In genomic region chr16:44492151-44492550, GRCm38 (mm10) we compare ENCODE assay signal across 21 mouse cellular contexts.
DNase-seq lines count a peak whose midpoint lies in the region; ATAC-seq lines count a peak whose summit lies in the region.
"Had no signal": no experiment of that assay in that cellular context is flagged by ENCODE, and none has a peak within 500 bp of the region (broad histone marks: within the 10 kb centered on the region; RNA-seq: fewer than 3 reads in every experiment).

No protein-coding gene starts in this region.

- 91% methylated on average over 6 of the region's 6 CpGs for WGBS in intestine, embryonic 14.5 days
- 92% methylated on average over 6 of the region's 6 CpGs for WGBS in intestine, embryonic 16.5 days

- no peak overlapping the region for H3K4me2 ChIP-seq in intestine, embryonic 14.5 days (ENCODE audit: low read length)
- H3K4me2 ChIP-seq in intestine, embryonic 16.5 days (ENCODE audit: low read depth, low read length), result no peak overlapping the region
- H3K4me2 ChIP-seq: embryonic facial prominence, embryonic 13.5 days; heart, embryonic 13.5 days; hindbrain, embryonic 15.5 days had no signal

- no peak for ATAC-seq in intestine, embryonic 14.5 days (replicated peaks; ENCODE audit: low FRiP score, low TSS enrichment, low read depth)
- no peak for ATAC-seq in intestine, embryonic 16.5 days
- ATAC-seq: activated CD4-positive, CD25-positive, alpha-beta regulatory T cell, adult 4 months; forebrain, embryonic 14.5 days; intestine, postnatal 0 days had no signal

- no peak overlapping the region for H3K4me3 ChIP-seq in intestine, embryonic 14.5 days (ENCODE audit: low read depth, low read length)
- no peak overlapping the region for H3K4me3 ChIP-seq in intestine, embryonic 16.5 days (ENCODE audit: low read length)
- H3K4me3 ChIP-seq: embryonic facial prominence, embryonic 13.5 days; forebrain, embryonic 10.5 days; heart, embryonic 13.5 days; hindbrain, embryonic 15.5 days had no signal

- no peak overlapping the region for H3K9ac ChIP-seq in intestine, embryonic 14.5 days (ENCODE audit: low read length)
- no peak overlapping the region for H3K9ac ChIP-seq in intestine, embryonic 16.5 days (ENCODE audit: low read depth, low read length)
- H3K9ac ChIP-seq: embryonic facial prominence, embryonic 13.5 days; heart, embryonic 13.5 days; hindbrain, embryonic 15.5 days had no signal

- peak; percentile 12 for DNase-seq in cerebellum, adult 9-10 months
- no peak for DNase-seq in cerebellum, adult 11 months
- DNase-seq in cerebellum, postnatal 25 days, result peak; percentile 10 to 14
- no peak for DNase-seq in cerebellum, adult 11-12 months
- peak; percentile 70 for DNase-seq in heart, adult 11 months
- DNase-seq in heart, adult 8-10 months (ENCODE audit: low spot score), result no peak
- DNase-seq in intestine, embryonic 14.5 days (ENCODE audit: low spot score), result peak; percentile 24
- DNase-seq: adrenal gland, adult 8-10 months; adrenal gland, postnatal 25 days; gastrocnemius, postnatal 25 days; heart, postnatal 14 days; heart, postnatal 4 days; kidney, adult 2 months had no signal

- peaks cover 75% of the 10 kb centered on the region for H3K36me3 ChIP-seq in intestine, embryonic 14.5 days (ENCODE audit: control insufficient read depth, insufficient read depth, low read length)
- no peaks in the 10 kb centered on the region for H3K36me3 ChIP-seq in intestine, embryonic 16.5 days (ENCODE audit: control insufficient read depth, insufficient read depth, low read length)

- H3K27ac ChIP-seq in intestine, embryonic 14.5 days (ENCODE audit: low read depth), result no peak overlapping the region
- H3K27ac ChIP-seq in intestine, embryonic 16.5 days (ENCODE audit: low read length), result no peak overlapping the region
- H3K27ac ChIP-seq: heart, embryonic 13.5 days; hindbrain, embryonic 15.5 days had no signal

- peaks cover 10% of the 10 kb centered on the region; the same call in 1 of the 2 replicates for H3K4me1 ChIP-seq in intestine, embryonic 14.5 days (replicated peaks; ENCODE audit: control insufficient read depth, insufficient read depth, low read length)
- no peaks in the 10 kb centered on the region for H3K4me1 ChIP-seq in intestine, embryonic 16.5 days (ENCODE audit: control insufficient read depth, insufficient read depth, low read length)

- no peaks in the 10 kb centered on the region for H3K9me3 ChIP-seq in intestine, embryonic 14.5 days (ENCODE audit: control insufficient read depth, low read length)
- H3K9me3 ChIP-seq in intestine, embryonic 16.5 days (ENCODE audit: control insufficient read depth, low read length), result no peaks in the 10 kb centered on the region
- H3K9me3 ChIP-seq: embryonic facial prominence, embryonic 13.5 days; forebrain, embryonic 10.5 days; heart, embryonic 13.5 days; hindbrain, embryonic 15.5 days had no signal

- H3K27me3 ChIP-seq in intestine, embryonic 14.5 days (replicated peaks; ENCODE audit: control insufficient read depth, insufficient read depth, low read length), result no peaks in the 10 kb centered on the region
- no peaks in the 10 kb centered on the region for H3K27me3 ChIP-seq in intestine, embryonic 16.5 days (replicated peaks; ENCODE audit: control insufficient read depth, insufficient read depth, low read length)
- H3K27me3 ChIP-seq: embryonic facial prominence, embryonic 13.5 days; heart, embryonic 13.5 days; hindbrain, embryonic 15.5 days had no signal

Comparison
In these comparisons a context has a peak if more than half of its experiments do, and no peak if none do; other contexts are left out.
1. DNase-seq: peak in cerebellum, adult 9-10 months (single experiment), cerebellum, postnatal 25 days (2 of 2), heart, adult 11 months (single experiment) and intestine, embryonic 14.5 days (single experiment); none in cerebellum, adult 11 months (single experiment), cerebellum, adult 11-12 months (single experiment) and heart, adult 8-10 months (single experiment).